Mouse (Mus musculus): Measurements from ENCODE around the gene Aplp2. TPM values are rescaled to one million over a fixed set of nuclear protein-coding genes. Genes with fewer than 3 reads are reported as not detected.
"Not testable (repeated sequence)": the region's sequence is repeated elsewhere in the genome, so short reads cannot be mapped to it uniquely, and the experiment has no call there.

Aplp2 gene
- total and polyA plus RNA-seq, 3 experiments = 431 to 689 (median 578) TPM

DNA sequence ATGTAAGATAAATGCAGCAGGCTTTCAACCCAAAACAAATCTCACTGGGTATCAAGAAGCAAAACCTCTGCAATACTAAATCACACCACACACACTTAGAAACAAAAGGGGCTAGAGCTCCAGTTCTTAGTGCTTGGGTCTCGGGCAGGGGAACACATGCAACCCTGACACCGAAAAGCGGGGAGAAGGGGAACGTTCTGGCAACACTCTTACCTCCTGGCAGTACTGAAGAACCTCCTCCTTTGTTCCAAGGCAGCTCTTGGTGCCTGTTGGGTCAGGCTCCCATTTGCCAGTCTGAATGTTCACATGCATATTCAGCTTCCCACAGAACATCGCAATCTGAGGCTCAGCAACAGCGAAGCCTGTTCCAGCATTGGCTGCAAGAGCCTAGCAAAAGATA, 33.9 kb downstream of the Aplp2 start:
- DNase-seq = no peak

- DNase-seq = peak; percentile 98
Measured at GRCm38 (mm10) chr9:31176379-31177130, 35.1 kb downstream of the Aplp2 start.

GRCm38 (mm10) chr9:31175978-31176377, 35.6 kb downstream of the Aplp2 start:
- DNase-seq = no peak

- DNase-seq = no peak
Measured at GRCm38 (mm10) chr9:31175346-31175745, 36.3 kb downstream of the Aplp2 start.

DNA sequence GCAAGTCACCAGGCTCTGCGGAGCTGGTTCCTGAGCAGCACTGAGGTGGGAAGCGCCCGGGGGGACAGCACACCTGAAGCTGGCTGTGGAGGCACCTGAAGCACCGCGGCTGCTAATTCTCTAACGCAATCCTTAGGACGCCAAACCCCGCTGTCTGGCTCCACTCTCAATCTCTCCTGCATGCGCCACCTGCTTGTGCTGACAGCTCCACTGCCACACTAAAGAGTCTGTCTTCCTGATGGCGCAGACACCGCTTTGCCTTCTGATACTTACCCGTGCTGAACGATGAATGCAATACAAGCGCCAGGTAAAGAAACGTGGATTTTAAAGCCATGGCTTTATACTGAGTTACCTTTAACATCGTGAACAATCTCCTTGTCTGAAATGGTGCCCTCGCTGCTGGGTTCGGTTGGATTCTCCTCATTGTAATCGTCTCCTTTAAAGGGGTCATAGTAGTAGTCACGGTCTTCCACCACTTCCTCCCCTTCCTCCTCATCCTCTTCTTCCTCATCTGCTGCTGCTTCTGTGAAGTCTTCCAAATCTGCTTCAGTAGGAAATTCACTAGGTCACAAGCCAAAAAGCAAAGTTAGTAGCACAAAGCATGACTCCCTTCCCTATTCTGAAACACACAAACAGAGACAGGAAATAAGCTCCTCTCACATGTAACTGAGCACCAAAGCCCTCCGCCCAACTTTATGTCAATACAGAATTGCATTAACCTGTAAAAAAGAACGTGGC, 43.1 kb downstream of the Aplp2 start:
- no peak for DNase-seq

GRCm38 (mm10) chr9:31167305-31167704, 44.3 kb downstream of the Aplp2 start:
- no peak for DNase-seq

DNA sequence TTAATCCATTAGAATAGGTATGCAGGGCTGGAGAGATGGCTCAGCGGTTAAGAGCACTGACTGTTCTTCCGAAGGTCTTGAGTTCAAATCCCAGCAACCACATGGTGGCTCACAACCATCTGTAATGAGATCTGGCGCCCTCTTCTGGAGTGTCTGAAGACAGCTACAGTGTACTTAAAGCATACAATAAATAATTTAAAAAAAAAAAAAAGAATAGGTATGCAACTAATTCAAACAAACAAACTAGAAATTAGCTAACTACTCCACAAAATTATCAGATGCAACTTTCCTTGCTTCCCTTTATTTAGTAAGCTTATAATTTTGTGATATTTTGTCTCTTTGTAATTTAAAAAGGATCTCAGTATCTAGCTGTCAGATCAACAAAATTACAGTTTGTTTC, 46.1 kb downstream of the Aplp2 start:
- not testable (repeated sequence) for DNase-seq

- DNase-seq = no peak
Measured at GRCm38 (mm10) chr9:31163327-31163726, 48.3 kb downstream of the Aplp2 start.

DNA sequence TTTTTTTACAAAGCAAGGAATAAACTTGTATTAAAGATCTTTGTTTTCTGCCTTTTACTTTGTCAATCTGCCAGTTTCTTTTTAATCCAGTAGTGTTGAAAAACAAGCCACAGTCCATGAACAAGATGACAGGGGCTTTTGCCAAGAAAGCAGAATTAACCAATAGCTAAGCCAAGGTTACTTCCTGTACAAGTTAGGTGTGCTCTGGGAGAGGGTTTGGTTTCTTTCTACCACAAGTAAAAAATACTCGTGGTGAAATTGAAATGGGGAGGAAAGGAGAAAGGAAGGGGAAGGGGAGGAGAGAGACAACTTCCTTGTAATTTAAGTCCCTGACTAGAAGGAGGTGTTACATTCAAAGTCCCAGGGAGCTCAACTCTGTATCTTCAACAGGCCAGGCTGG, 48.7 kb downstream of the Aplp2 start:
- no peak for DNase-seq

DNA sequence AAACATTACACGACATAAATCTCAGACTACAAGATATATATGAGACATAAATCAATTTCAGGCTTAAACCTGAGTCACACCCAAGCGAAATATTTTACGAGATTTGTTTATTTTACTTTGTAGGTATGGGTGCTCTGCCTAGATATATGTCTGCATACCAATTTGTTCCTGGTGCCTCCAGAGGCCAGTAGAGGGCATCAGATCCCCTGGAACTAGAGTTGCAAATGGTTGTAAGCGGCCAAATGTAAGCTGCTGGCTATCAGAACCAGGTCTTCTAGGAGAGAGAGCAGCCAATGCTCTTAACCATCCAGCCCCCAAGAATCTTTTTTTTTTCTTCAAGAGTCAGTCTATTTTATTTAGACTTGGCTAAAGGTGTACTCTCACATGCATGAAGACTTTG, 51.7 kb downstream of the Aplp2 start:
- DNase-seq = no peak

GRCm38 (mm10) chr9:31156594-31156993, 55.0 kb downstream of the Aplp2 start:
- DNase-seq = no peak

DNA sequence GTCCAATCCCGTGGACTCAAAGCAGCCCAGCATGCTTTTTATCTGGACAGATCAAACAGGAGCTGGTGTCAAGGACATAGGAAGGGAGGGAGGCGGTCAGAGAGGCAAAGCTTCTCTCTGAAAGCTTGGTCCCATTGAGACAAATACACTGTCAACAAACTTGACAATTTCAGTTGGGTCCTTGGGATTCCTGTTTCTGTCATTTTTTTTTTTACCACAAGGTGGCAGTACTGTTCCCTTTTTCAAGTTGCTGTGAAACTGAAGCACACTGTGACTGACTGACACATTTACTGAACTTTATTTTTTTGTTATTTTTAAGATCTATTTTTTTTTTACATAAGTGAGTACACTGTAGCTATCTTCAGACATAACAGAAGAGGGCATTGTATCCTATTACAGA, 60.6 kb downstream of the Aplp2 start:
- peak; percentile 27 for DNase-seq

DNA sequence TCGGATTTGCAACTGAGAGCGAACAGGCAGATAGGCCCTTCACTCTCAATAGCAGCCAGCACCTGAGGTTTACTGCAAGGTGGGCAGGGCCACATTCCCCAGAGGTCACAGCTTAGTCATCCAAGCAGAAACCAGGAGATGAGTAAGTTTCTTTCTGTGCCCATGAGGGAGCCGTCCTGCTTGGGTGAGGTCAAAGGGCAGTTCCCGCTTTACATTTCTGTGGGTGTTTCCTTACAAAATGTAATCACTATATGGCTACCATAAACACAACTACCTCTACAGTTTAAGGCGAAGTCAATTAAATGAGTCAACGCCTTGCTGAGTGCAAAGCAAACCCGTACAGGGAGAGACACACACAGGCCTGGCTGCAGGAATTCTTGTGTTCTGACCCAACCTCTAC, 63.5 kb downstream of the Aplp2 start:
- DNase-seq = peak; percentile 57

DNA sequence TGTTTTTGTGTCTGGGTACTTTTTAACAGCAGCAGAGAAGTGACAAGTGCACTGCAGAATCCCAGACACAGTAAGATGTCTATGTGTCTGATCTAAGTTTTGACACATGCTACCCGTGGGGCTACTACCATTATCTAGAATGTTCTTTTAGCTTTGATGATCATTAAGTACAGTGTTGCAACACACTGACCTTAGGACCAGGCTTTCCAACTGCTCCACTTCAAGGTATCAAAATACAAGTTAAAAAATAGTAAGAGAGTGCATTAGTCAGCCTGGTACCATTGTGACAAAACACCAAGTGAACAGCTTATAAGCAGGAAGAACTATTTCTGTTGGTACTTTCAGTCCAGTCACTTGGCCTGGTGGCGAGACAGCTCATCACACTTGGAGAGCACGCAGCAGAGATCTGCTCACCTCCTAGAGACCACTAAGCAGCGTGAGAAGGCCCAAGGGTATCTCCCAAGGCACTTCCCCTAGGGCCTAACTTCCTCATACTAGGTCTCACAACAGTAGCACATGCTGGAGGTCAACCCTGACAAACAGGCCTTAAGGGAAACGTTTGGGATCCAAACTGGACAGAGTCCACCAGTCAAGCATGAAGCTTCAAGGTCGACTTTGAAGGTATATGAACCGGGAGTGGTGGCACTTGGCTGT, 66.2 kb downstream of the Aplp2 start:
- peak; percentile 45 for DNase-seq

DNA sequence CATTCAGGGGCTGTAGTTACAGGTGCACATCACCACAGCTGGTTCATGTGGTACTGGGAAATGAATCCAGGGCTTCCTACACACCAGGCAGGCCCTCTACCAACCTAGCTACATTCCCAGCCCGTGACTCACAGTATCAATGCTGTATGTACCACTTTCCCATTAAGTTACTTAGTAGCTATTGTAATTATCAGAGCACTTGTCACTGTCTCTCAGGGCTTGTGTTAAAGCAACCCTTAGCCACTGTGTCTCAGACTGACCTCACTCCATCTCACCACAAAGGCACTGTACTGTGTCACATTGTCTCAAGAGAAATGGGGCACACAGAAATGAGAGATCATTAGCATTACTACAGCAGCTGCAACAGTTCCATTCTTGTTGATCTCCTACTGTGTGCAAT, 68.7 kb downstream of the Aplp2 start:
- DNase-seq = no peak

GRCm38 (mm10) chr9:31133131-31133530, 78.5 kb downstream of the Aplp2 start:
- no peak for DNase-seq

DNA sequence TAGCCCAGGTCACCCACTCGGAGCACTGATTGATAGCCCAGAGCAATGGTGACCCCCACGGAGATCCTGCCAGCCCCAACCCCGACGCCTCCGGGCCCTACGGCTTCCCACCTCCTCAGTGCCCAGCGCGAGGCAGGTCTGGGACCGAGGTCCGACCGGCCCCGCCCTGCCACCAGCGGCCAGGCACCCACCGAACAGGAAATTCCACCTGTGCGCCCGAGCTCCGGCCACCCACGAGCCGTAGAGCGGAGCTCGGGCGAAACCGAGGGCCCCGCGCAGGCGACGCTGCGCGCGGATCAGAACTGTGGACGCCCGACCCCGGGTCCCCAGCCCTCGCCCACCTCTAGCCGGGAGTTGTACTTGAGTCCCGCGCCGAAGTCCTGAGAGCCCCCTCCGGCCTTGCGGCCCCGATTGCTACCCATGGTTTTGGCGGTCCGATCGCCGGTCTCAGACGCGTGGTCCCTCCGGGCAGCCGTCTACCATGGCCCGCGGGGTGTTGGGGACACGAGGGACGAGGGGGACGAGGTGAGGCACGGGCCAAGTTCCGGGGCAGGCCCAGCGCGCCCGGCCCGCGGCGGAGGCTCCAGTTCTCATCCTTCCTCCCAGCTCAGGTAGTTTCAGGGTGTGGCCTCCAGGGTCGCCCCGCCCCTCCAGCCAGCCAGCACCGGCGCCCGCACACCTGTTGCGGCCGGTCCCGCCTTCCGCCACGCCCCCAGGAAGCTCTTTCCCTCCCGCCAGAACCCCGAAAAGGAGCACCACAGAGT, 80.2 kb downstream of the Aplp2 start, which contains the start of gene St14:
TSS of gene St14 (minus strand) at position 649 of the 764 bp plus-strand sequence.
- peak; percentile 21 for DNase-seq

GRCm38 (mm10) chr9:31130357-31131204, 81.0 kb downstream of the Aplp2 start:
- DNase-seq = no peak

DNA sequence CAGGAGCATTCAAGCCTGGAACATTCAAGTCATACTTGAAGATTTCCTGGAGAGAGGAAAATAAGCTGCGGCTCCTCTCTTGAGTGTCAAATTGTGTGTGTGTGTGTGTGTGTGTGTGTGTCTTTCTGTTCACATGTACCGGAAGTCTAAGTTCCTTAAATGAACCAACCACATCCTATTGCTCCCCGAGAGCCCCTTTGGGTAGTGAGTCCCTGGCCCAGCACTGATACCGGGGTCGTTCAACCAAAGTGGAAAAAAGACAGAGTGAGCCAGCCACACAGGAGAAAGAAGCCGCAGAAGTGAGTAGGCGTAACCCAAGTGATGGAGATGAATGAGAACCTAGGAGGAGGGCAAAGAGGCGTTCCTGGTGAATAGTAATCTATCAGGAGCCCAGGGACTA, 81.7 kb downstream of the Aplp2 start:
- no peak for DNase-seq

DNA sequence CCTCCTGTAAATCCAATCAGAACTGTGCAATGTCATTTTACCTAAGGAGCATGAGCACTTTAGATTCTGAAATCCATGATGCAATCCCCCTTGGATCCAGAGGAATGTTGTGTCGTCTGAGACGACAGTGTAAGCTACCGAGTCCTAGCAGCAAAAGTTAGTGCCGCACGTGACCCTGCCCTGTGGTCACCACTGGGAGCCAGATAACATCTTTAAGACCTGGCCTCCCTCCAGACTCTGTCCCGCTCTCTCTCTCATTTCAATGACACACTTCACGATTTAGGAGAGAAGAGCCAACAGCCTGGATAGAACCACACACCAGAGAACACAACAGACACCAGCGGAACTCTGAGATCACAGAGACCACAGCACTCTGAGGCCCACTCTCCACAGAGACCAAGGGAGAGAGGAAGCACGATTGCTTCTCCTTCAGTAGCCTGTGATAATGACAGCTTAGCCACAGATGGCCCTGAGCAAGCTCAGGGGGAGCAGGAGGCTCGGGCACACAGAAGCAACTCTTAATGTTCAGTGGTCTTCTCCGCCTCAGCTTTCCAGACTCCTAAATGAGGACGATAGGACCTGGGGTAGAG, 83.6 kb downstream of the Aplp2 start:
- DNase-seq = no peak

DNA sequence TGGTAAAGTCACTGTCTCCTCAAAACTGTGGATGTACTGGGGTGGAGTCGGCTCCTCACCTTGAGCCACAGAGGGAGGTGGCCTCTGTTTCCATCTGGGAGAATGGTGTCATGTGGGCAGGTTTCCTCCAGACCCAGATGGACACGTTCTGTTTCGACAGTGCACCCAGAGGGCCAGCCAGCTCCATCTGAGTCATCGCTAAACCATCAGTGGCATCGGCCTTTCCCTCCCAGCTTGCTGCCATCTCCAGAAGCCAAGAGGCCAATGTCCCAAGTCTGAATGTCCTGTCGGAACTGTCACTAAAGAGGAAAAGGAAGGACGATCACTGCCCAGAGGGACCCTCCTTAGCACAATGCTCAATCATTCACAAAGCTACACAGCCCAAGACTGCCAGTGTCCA, 85.5 kb downstream of the Aplp2 start:
- peak; percentile 46 for DNase-seq

Data from adrenal gland, adult 2 months (tissue).